Mouse (Mus musculus): Measurements from ENCODE around the gene Bri3bp.

GRCm38 (mm10) chr5:125449306-125449705 lies 7.9 kb downstream of the Bri3bp start:
- TF ChIP-seq CTCF (IDR thresholded peaks at IDR 0.05) (no peak), EP300 (IDR thresholded peaks at IDR 0.05) (no peak)

Data from lung, postnatal 0 days (tissue).